Mouse (Mus musculus): Measurements from ENCODE around the gene Ankrd23. TPM values are rescaled to one million over a fixed set of nuclear protein-coding genes. Genes with fewer than 3 reads are reported as not detected.
A peak's percentile ranks its signal among the peaks of the same experiment; 100 is the strongest.

Gene Ankrd23
- total RNA-seq, 2 experiments from 2014 or later: 2,677 to 2,859 TPM

- intact Hi-C loops (cut with DNase I): loop anchor here (1.0 kb wide), 2 partner anchors 87 to 136 kb away; no protein-coding TSS in a partner anchor
- DNase-seq: peak in 1 of 2 experiments; percentile 57
Observed at GRCm38 (mm10) chr1:36547981-36548598, 11.4 kb upstream of the Ankrd23 start.

GRCm38 (mm10) chr1:36546888-36547471 is 10.3 kb upstream of the Ankrd23 start, which contains the start of gene Ankrd39:
Ankrd39 (minus strand) TSS chr1:36547445.
- peak; percentile 95 to 98 for DNase-seq
- intact Hi-C loops (cut with DNase I): loop anchor here (1.0 kb wide), 2 partner anchors 88 to 137 kb away; no protein-coding TSS in a partner anchor

- DNase-seq: no peak
- intact Hi-C loops (cut with DNase I): no loop called here
Observed at GRCm38 (mm10) chr1:36545845-36546600, 9.3 kb upstream of the Ankrd23 start.

GRCm38 (mm10) chr1:36545382-36545781 is 8.7 kb upstream of the Ankrd23 start:
- intact Hi-C loops (cut with DNase I): no loop called here
- DNase-seq: no peak

- no peak for DNase-seq
- intact Hi-C loops (cut with DNase I): no loop called here
Observed at GRCm38 (mm10) chr1:36542925-36543324, 6.2 kb upstream of the Ankrd23 start.

GRCm38 (mm10) chr1:36541844-36542243 is 5.2 kb upstream of the Ankrd23 start:
- intact Hi-C loops (cut with DNase I): no loop called here
- no peak for DNase-seq

- no peak for DNase-seq
- intact Hi-C loops (cut with DNase I): no loop called here
Observed at GRCm38 (mm10) chr1:36540807-36541206, 4.1 kb upstream of the Ankrd23 start.

- intact Hi-C loops (cut with DNase I): no loop called here
- DNase-seq: no peak
Observed at GRCm38 (mm10) chr1:36540132-36540531, 3.4 kb upstream of the Ankrd23 start.

GRCm38 (mm10) chr1:36539186-36539585 is 2.5 kb upstream of the Ankrd23 start, which contains the start of gene Gm42417:
Gm42417 (minus strand) TSS chr1:36539429.
- peak; percentile 64 to 74 for DNase-seq
- intact Hi-C loops (cut with DNase I): no loop called here

GRCm38 (mm10) chr1:36538727-36539126 is 2.0 kb upstream of the Ankrd23 start:
- DNase-seq: no peak
- intact Hi-C loops (cut with DNase I): no loop called here

- DNase-seq: no peak
- intact Hi-C loops (cut with DNase I): no loop called here
Observed at GRCm38 (mm10) chr1:36536397-36536728, 320 bp downstream of the Ankrd23 start.

- peak; percentile 76 to 79 for DNase-seq
- intact Hi-C loops (cut with DNase I): no loop called here
Observed at GRCm38 (mm10) chr1:36535477-36536396, 946 bp downstream of the Ankrd23 start.

- DNase-seq: no peak
- intact Hi-C loops (cut with DNase I): no loop called here
Observed at GRCm38 (mm10) chr1:36534595-36535058, 2.1 kb downstream of the Ankrd23 start.

- DNase-seq: no peak
- intact Hi-C loops (cut with DNase I): no loop called here
Observed at GRCm38 (mm10) chr1:36533546-36533945, 3.1 kb downstream of the Ankrd23 start.

GRCm38 (mm10) chr1:36531461-36531860 is 5.2 kb downstream of the Ankrd23 start:
- DNase-seq: no peak
- intact Hi-C loops (cut with DNase I): no loop called here

- intact Hi-C loops (cut with DNase I): no loop called here
- no peak for DNase-seq
Observed at GRCm38 (mm10) chr1:36530962-36531361, 5.7 kb downstream of the Ankrd23 start.

GRCm38 (mm10) chr1:36530485-36530884 is 6.2 kb downstream of the Ankrd23 start:
- DNase-seq: no peak
- intact Hi-C loops (cut with DNase I): no loop called here

- intact Hi-C loops (cut with DNase I): no loop called here
Observed at GRCm38 (mm10) chr1:36529875-36530274, 6.8 kb downstream of the Ankrd23 start.

GRCm38 (mm10) chr1:36529274-36529673 is 7.4 kb downstream of the Ankrd23 start:
- no peak for DNase-seq
- intact Hi-C loops (cut with DNase I): no loop called here

More at GRCm38 (mm10) chr1:36529875-36530274, 6.8 kb downstream of the Ankrd23 start:
- DNase-seq: no peak

GRCm38 (mm10) chr1:36528351-36528750 is 8.3 kb downstream of the Ankrd23 start:
- intact Hi-C loops (cut with DNase I): no loop called here
- no peak for DNase-seq

Data from gastrocnemius, postnatal 36 days (tissue).